15 mouse cellular contexts compared by ENCODE assay signal in genomic region chr5:35972739-35973138, GRCm38 (mm10).
DNase-seq lines count a peak whose midpoint lies in the region; ATAC-seq and TF ChIP-seq lines count a peak whose summit lies in the region.
"Had no signal": no experiment of that assay in that cellular context is flagged by ENCODE, and none has a peak within 500 bp of the region (broad histone marks: within the 10 kb centered on the region; RNA-seq: fewer than 3 reads in every experiment).

No protein-coding gene starts in this region.

- 48% methylated on average over 7 of the region's 7 CpGs for WGBS in heart, embryonic 16.5 days
- WGBS in heart, embryonic 10.5 days, result 54% methylated on average over 7 of the region's 7 CpGs
- 39% methylated on average over 7 of the region's 7 CpGs for WGBS in stomach, embryonic 15.5 days

- H3K4me3 ChIP-seq in heart, embryonic 16.5 days (ENCODE audit: low read length), result no peak overlapping the region
- H3K4me3 ChIP-seq in heart, embryonic 10.5 days, result no peak overlapping the region
- H3K4me3 ChIP-seq in embryonic fibroblast, embryonic 13.5 days (ENCODE audit: insufficient read depth, low read length), result no peak overlapping the region
- no peak overlapping the region for H3K4me3 ChIP-seq in stomach, embryonic 15.5 days (replicated peaks)
- H3K4me3 ChIP-seq: erythroblast, embryonic 14.5 days; neural tube, embryonic 13.5 days had no signal

- no peak overlapping the region for H3K4me2 ChIP-seq in heart, embryonic 16.5 days (ENCODE audit: low read depth, low read length)
- no peak overlapping the region for H3K4me2 ChIP-seq in stomach, embryonic 15.5 days
- H3K4me2 ChIP-seq: neural tube, embryonic 13.5 days had no signal

- H3K9me3 ChIP-seq in heart, embryonic 16.5 days (replicated peaks; ENCODE audit: control insufficient read depth, low read length), result no peaks in the 10 kb centered on the region
- no peaks in the 10 kb centered on the region for H3K9me3 ChIP-seq in heart, embryonic 10.5 days
- no peaks in the 10 kb centered on the region for H3K9me3 ChIP-seq in stomach, embryonic 15.5 days
- H3K9me3 ChIP-seq: neural tube, embryonic 13.5 days had no signal

- peaks cover 34% of the 10 kb centered on the region for H3K36me3 ChIP-seq in heart, embryonic 16.5 days (ENCODE audit: control insufficient read depth, insufficient read depth)
- H3K36me3 ChIP-seq in heart, embryonic 10.5 days, result peaks cover 71% of the 10 kb centered on the region
- H3K36me3 ChIP-seq in stomach, embryonic 15.5 days, result peaks cover 32% of the 10 kb centered on the region

- peak overlapping the region; percentile 62; the same call in 1 of the 2 replicates for H3K9ac ChIP-seq in heart, embryonic 16.5 days (ENCODE audit: low read length)
- H3K9ac ChIP-seq in stomach, embryonic 15.5 days, result no peak overlapping the region
- H3K9ac ChIP-seq: liver, postnatal 0 days; neural tube, embryonic 13.5 days had no signal

- no peak for TF ChIP-seq CTCF in embryonic fibroblast, embryonic 13.5 days (IDR thresholded peaks at IDR 0.05; ENCODE audit: borderline replicate concordance, insufficient read depth, low read length)

- TF ChIP-seq POLR2A in embryonic fibroblast, embryonic 13.5 days (IDR thresholded peaks at IDR 0.05; ENCODE audit: low read depth, low read length), result no peak

- H3K4me1 ChIP-seq in heart, embryonic 16.5 days (ENCODE audit: control insufficient read depth, insufficient read depth, low read length), result peaks cover 34% of the 10 kb centered on the region
- peaks cover 26% of the 10 kb centered on the region for H3K4me1 ChIP-seq in heart, embryonic 10.5 days
- H3K4me1 ChIP-seq in embryonic fibroblast, embryonic 13.5 days (ENCODE audit: control insufficient read depth, insufficient read depth, low read length), result peaks cover 13% of the 10 kb centered on the region
- H3K4me1 ChIP-seq in stomach, embryonic 15.5 days, result peaks cover 35% of the 10 kb centered on the region

- no peak for DNase-seq in heart, embryonic 10.5 days (ENCODE audit: low spot score)
- DNase-seq in lung, adult 18-20 months, result peak; percentile 47 to 73
- DNase-seq in lung, postnatal 14 days, result no peak
- DNase-seq in adrenal gland, postnatal 14 days, result no peak
- DNase-seq: cerebellum, adult 9-10 months; liver, postnatal 0 days; midbrain, embryonic 14.5 days had no signal

- no peaks in the 10 kb centered on the region for H3K27me3 ChIP-seq in heart, embryonic 16.5 days (ENCODE audit: control insufficient read depth, insufficient read depth, low read length)
- no peaks in the 10 kb centered on the region for H3K27me3 ChIP-seq in heart, embryonic 10.5 days (ENCODE audit: insufficient read depth, poor library complexity, severe bottlenecking)
- H3K27me3 ChIP-seq in stomach, embryonic 15.5 days (replicated peaks), result no peaks in the 10 kb centered on the region
- H3K27me3 ChIP-seq: CH12.LX; neural tube, embryonic 13.5 days; Patski had no signal

- peak overlapping the region; percentile 89 for H3K27ac ChIP-seq in heart, embryonic 16.5 days (ENCODE audit: low read length)
- H3K27ac ChIP-seq in heart, embryonic 10.5 days, result no peak overlapping the region; the same call in 1 of the 2 replicates
- H3K27ac ChIP-seq in embryonic fibroblast, embryonic 13.5 days (ENCODE audit: insufficient read depth, low read length), result peak overlapping the region; percentile 66
- H3K27ac ChIP-seq in stomach, embryonic 15.5 days, result peak overlapping the region; percentile 83; the same call in 1 of the 2 replicates

- no peak for ATAC-seq in heart, embryonic 16.5 days (replicated peaks; ENCODE audit: extremely low read depth, insufficient read depth, low FRiP score)
- ATAC-seq in stomach, embryonic 15.5 days (ENCODE audit: insufficient read depth, low FRiP score, low read depth), result no peak
- ATAC-seq: inflammation-experienced regulatory T-cells, adult 6 months; liver, postnatal 0 days had no signal

Comparison
In these comparisons a context has a peak if more than half of its experiments do, and no peak if none do; other contexts are left out.
1. DNase-seq: peak in lung, adult 18-20 months (2 of 2); none in heart, embryonic 10.5 days (single experiment), lung, postnatal 14 days (single experiment) and adrenal gland, postnatal 14 days (single experiment).